Mouse (Mus musculus) retina, adult 2 months (tissue): ENCODE measurements around the gene Dync1i2.

ENCODE experiments used
- DNase-seq: peaks from one replicate; pipeline ENCODE4 v3.0.0-alpha.2; 2012; ENCODE audit warnings: low read depth, low spot score

Dync1i2 gene

GRCm38 (mm10) chr2:71270085-71270484 lies 58.6 kb downstream of the Dync1i2 start:
- DNase-seq = no peak

GRCm38 (mm10) chr2:71273955-71274679 lies 62.6 kb downstream of the Dync1i2 start:
- DNase-seq = no peak

- no peak for DNase-seq
Observed at GRCm38 (mm10) chr2:71275734-71276133, 64.2 kb downstream of the Dync1i2 start.

- peak; percentile 36 for DNase-seq
Observed at GRCm38 (mm10) chr2:71278791-71279775, 67.6 kb downstream of the Dync1i2 start.

- no peak for DNase-seq
Observed at GRCm38 (mm10) chr2:71281981-71282380, 70.5 kb downstream of the Dync1i2 start.

- no peak for DNase-seq
Observed at GRCm38 (mm10) chr2:71290107-71290775, 78.7 kb downstream of the Dync1i2 start.

- DNase-seq = no peak
Observed at GRCm38 (mm10) chr2:71291566-71291965, 80.1 kb downstream of the Dync1i2 start.

GRCm38 (mm10) chr2:71293983-71294382 lies 82.5 kb downstream of the Dync1i2 start:
- DNase-seq = no peak

- peak; percentile 65 for DNase-seq
Observed at GRCm38 (mm10) chr2:71294489-71294888, 83.0 kb downstream of the Dync1i2 start.

GRCm38 (mm10) chr2:71295844-71296243 lies 84.3 kb downstream of the Dync1i2 start:
- DNase-seq = no peak

GRCm38 (mm10) chr2:71297501-71297900 lies 86.0 kb downstream of the Dync1i2 start:
- DNase-seq = no peak

- no peak for DNase-seq
Observed at GRCm38 (mm10) chr2:71298729-71299128, 87.2 kb downstream of the Dync1i2 start.

- no peak for DNase-seq
Observed at GRCm38 (mm10) chr2:71302156-71302663, 90.7 kb downstream of the Dync1i2 start.

GRCm38 (mm10) chr2:71303221-71303620 lies 91.7 kb downstream of the Dync1i2 start:
- no peak for DNase-seq

GRCm38 (mm10) chr2:71304821-71305220 lies 93.3 kb downstream of the Dync1i2 start:
- DNase-seq = no peak

- no peak for DNase-seq
Observed at GRCm38 (mm10) chr2:71306357-71306756, 94.9 kb downstream of the Dync1i2 start.

- no peak for DNase-seq
Observed at GRCm38 (mm10) chr2:71309726-71310125, 98.2 kb downstream of the Dync1i2 start.

- DNase-seq = no peak
Observed at GRCm38 (mm10) chr2:71312067-71312466, 100.6 kb downstream of the Dync1i2 start.
